Mouse (Mus musculus) thymus, adult 2 months (tissue): ENCODE measurements around the gene Rimklb.

Experiments used
- CTCF ChIP-seq: fragments of 200-500 bp; IDR thresholded peaks from 2 replicates; pipeline ENCODE4 v1.5.1; 2012; ENCODE audit warnings: mild to moderate bottlenecking, control low read depth, low read length, moderate library complexity, borderline replicate concordance; ENCODE audit not compliant: control insufficient read depth, poor library complexity, insufficient read depth; ENCODE audit errors: extremely low read depth
- POLR2A ChIP-seq: fragments of 200-500 bp; IDR thresholded peaks from 2 replicates; pipeline ENCODE4 v1.6.1; 2012; ENCODE audit warnings: mild to moderate bottlenecking, low read length, control low read depth, moderate library complexity; ENCODE audit not compliant: control insufficient read depth, poor library complexity, insufficient read depth; ENCODE audit errors: extremely low read depth

- TF ChIP-seq CTCF (no peak), POLR2A (no peak)
Observed at GRCm38 (mm10) chr6:122485401-122486296, 12.9 kb downstream of the Rimklb start.
